Comparison of ENCODE assay signal across 28 mouse cellular contexts in the genomic region with DNA sequence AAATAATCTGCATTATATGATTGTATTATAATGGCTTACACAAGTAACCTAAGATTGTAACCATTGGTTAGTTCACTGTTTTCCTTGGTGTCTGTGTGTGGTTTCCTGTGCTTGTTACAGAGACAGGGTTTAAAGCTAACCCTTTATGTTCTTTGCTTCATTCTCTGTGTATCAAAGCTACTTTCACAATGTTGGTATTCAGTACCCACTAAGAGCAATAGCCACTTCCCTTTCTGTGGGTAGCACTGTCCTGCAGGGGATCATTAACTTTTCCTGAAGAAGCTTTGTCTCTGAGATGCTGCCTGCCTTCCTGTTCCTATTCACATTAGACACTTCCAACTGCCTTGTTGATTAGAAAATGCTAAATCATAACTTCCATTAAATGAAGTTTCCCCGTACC.
"Had no signal": no experiment of that assay in that cellular context is flagged by ENCODE, and none has a peak within 500 bp of the region (broad histone marks: within the 10 kb centered on the region; RNA-seq: fewer than 3 reads in every experiment).

No protein-coding gene starts in this region.

- H3K4me3 ChIP-seq: heart, adult 2 months; heart, embryonic 13.5 days; heart, embryonic 15.5 days; hindbrain, embryonic 10.5 days; hindbrain, embryonic 12.5 days; intestine, embryonic 15.5 days; kidney, embryonic 15.5 days; limb, embryonic 13.5 days; limb, embryonic 15.5 days; liver, embryonic 12.5 days had no signal

- DNase-seq: gastrocnemius, postnatal 14 days; heart, adult 11 months; heart, adult 2 months; heart, postnatal 14 days; heart, postnatal 36 days; kidney, adult 2 months; kidney, adult 9 months; kidney, postnatal 14 days; kidney, postnatal 36 days; layer of hippocampus, adult 9-11 months; layer of hippocampus, postnatal 36 days; left cerebral cortex, postnatal 4 days had no signal

- H3K27ac ChIP-seq: heart, adult 2 months; heart, embryonic 13.5 days; heart, embryonic 15.5 days; hindbrain, embryonic 10.5 days; hindbrain, embryonic 12.5 days; hindbrain, embryonic 14.5 days; intestine, embryonic 15.5 days; kidney, embryonic 15.5 days; kidney, postnatal 0 days; limb, embryonic 13.5 days; limb, embryonic 15.5 days; liver, embryonic 12.5 days; liver, embryonic 14.5 days had no signal

- H3K36me3 ChIP-seq: heart, embryonic 13.5 days; heart, embryonic 15.5 days; hindbrain, embryonic 10.5 days; hindbrain, embryonic 12.5 days; intestine, embryonic 15.5 days; kidney, embryonic 15.5 days; limb, embryonic 13.5 days; limb, embryonic 15.5 days; liver, embryonic 12.5 days had no signal

- ATAC-seq: hindbrain, embryonic 16.5 days; inflammation-experienced regulatory T-cells, adult 6 months; intestine, embryonic 15.5 days; intestine, postnatal 0 days; liver, embryonic 12.5 days had no signal

- H3K4me2 ChIP-seq: heart, embryonic 11.5 days; heart, embryonic 13.5 days; heart, embryonic 15.5 days; hindbrain, embryonic 12.5 days; hindbrain, embryonic 14.5 days; intestine, embryonic 15.5 days; kidney, embryonic 15.5 days; limb, embryonic 13.5 days; limb, embryonic 15.5 days; liver, embryonic 12.5 days had no signal

- H3K27me3 ChIP-seq: heart, embryonic 13.5 days; heart, embryonic 15.5 days; hindbrain, embryonic 12.5 days; intestine, embryonic 15.5 days; kidney, embryonic 15.5 days; limb, embryonic 13.5 days; limb, embryonic 15.5 days; liver, embryonic 12.5 days had no signal

- H3K9ac ChIP-seq: heart, embryonic 13.5 days; heart, embryonic 15.5 days; hindbrain, embryonic 12.5 days; hindbrain, embryonic 14.5 days; intestine, embryonic 15.5 days; kidney, embryonic 15.5 days; limb, embryonic 13.5 days; limb, embryonic 15.5 days; liver, embryonic 12.5 days; liver, embryonic 14.5 days had no signal

- H3K9me3 ChIP-seq: heart, embryonic 13.5 days; heart, embryonic 15.5 days; hindbrain, embryonic 10.5 days; hindbrain, embryonic 12.5 days; intestine, embryonic 15.5 days; kidney, embryonic 15.5 days; limb, embryonic 13.5 days; limb, embryonic 15.5 days; liver, embryonic 12.5 days had no signal

- H3K4me1 ChIP-seq: heart, embryonic 13.5 days; heart, embryonic 15.5 days; hindbrain, embryonic 10.5 days; hindbrain, embryonic 12.5 days; intestine, embryonic 15.5 days; kidney, embryonic 15.5 days; limb, embryonic 13.5 days; limb, embryonic 15.5 days; liver, embryonic 12.5 days had no signal
